Mouse (Mus musculus) spleen, adult 2 months (tissue): ENCODE data around the gene Gm49388. TPM values are rescaled to one million over a fixed set of nuclear protein-coding genes. Genes with fewer than 3 reads are reported as not detected.
A peak's percentile ranks its signal among the peaks of the same experiment; 100 is the strongest.

Experiments used
- DNase-seq, 2 experiments: peaks; one replicate each; pipeline versions ENCODE4 v3.0.0 to v3.0.0-alpha.2; 2012 to 2021; ENCODE audit warnings: low spot score in 2 of 2, low read depth in 1 of 2
- H3K27ac ChIP-seq: fragments of 200-500 bp; 2 replicates; pipeline ENCODE4 v1.5.1; 2012; ENCODE audit warnings: low read length, inconsistent platforms; ENCODE audit not compliant: insufficient read depth
- H3K27me3 ChIP-seq: fragments of 200-500 bp; 2 replicates; pipeline ENCODE4 v1.6.1; 2012; ENCODE audit warnings: mild to moderate bottlenecking, moderate library complexity, low read length, inconsistent platforms; ENCODE audit not compliant: control insufficient read depth, insufficient read depth
- H3K36me3 ChIP-seq: fragments of 200-500 bp; 2 replicates; pipeline ENCODE4 v1.6.1; 2012; ENCODE audit warnings: mild to moderate bottlenecking, low read length, inconsistent platforms; ENCODE audit not compliant: control insufficient read depth, insufficient read depth
- H3K4me1 ChIP-seq: fragments of 200-500 bp; 2 replicates; pipeline ENCODE4 v1.6.1; 2011; ENCODE audit warnings: inconsistent platforms; ENCODE audit not compliant: control insufficient read depth, insufficient read depth, insufficient read length
- H3K4me3 ChIP-seq: fragments of 200-500 bp; 2 replicates; pipeline ENCODE4 v1.5.1; 2011; ENCODE audit warnings: mild to moderate bottlenecking, inconsistent platforms; ENCODE audit not compliant: insufficient read depth, insufficient read length; ENCODE audit errors: extremely low read depth
- CTCF ChIP-seq: fragments of 200-500 bp; IDR thresholded peaks from 2 replicates; pipeline ENCODE4 v1.5.1; 2011; ENCODE audit warnings: mild to moderate bottlenecking, inconsistent platforms; ENCODE audit not compliant: insufficient read depth, insufficient read length, insufficient replicate concordance; ENCODE audit errors: extremely low read depth
- POLR2A ChIP-seq: fragments of 200-500 bp; IDR thresholded peaks from 2 replicates; pipeline ENCODE4 v1.6.1; 2011; ENCODE audit warnings: low read depth, low read length, inconsistent platforms
- WGBS: fragments of 180-500 bp; shearing (Covaris S2); methylation state at CpG from one replicate; pipeline ENCODE4 v1.1.7; 2018; 5-methylcytosine and 5-hydroxymethylcytosine counted together
- polyA plus RNA-seq: library from polyadenylated mRNA; depleted of rRNA; stranded (reverse); fragments of >200 nt; gene quantifications from 2 replicates; pipeline ENCODE4 v1.2.3, GENCODE M21; 2012

Gm49388 gene
- polyA plus RNA-seq, 1 experiment, result not detected

DNA sequence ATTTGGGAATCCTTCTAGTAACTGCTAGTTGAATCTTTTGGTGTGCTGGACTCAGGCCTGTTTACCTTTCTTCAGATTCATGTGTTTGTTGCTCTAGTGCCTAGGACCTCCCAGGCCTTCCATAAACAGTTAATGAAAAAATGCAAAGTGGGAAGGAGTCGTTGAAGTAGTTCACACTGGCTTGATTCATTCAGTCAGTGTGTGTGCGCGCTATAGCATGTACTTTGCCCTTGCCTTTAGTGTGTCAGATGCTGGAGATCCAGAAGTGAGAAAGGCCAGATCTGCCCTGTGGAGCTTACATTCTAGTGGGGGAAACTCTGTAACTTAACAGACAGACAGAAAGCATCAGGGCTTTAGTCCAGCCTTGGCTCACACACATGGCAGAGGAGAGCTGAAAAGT is 24.9 kb upstream of the Gm49388 start:
- WGBS, result 90% methylated on average over 3 of the region's 3 CpGs
- DNase-seq, result no peak
- Histone ChIP-seq H3K27me3 (no peaks in the 10 kb centered on the region), H3K36me3 (no peaks in the 10 kb centered on the region), H3K4me3 (no peak overlapping the region), H3K4me1 (peaks cover 2% of the 10 kb centered on the region; the same call in 1 of the 2 replicates), H3K27ac (no peak overlapping the region)
- TF ChIP-seq CTCF, result no peak
- TF ChIP-seq POLR2A, result no peak

DNA sequence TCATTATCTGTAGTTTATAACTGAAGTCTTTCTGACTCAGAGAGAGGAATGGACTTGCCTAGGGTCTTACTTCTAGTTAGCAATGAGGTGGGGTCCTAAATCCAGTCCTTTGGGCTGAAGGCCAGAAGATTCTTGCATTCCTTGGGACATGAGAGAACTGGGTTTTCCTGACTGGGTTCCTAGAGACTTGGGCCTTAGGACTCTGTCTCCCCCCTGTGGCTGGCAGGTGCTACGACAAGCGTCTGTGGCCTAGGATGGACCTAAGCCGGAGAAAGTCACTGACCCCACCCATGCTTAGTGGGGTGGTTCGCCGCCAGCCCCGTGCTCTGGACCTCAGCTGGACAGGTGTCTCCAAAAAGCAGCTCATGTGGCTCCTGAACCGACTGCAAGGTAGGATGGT is 24.4 kb upstream of the Gm49388 start:
- TF ChIP-seq CTCF (peak; percentile 80; the same call in 1 of the 2 replicates), POLR2A (no peak)
- DNase-seq, result peak in 1 of 2 experiments; percentile 65
- H3K4me3 ChIP-seq, result no peak overlapping the region
- H3K4me1 ChIP-seq, result peaks cover 2% of the 10 kb centered on the region; the same call in 1 of the 2 replicates
- no peak overlapping the region for H3K27ac ChIP-seq
- no peaks in the 10 kb centered on the region for H3K36me3 ChIP-seq
- H3K27me3 ChIP-seq, result no peaks in the 10 kb centered on the region
- 26% methylated on average over 7 of the region's 7 CpGs for WGBS

GRCm38 (mm10) chr7:127763642-127764041 is 21.8 kb upstream of the Gm49388 start:
- Histone ChIP-seq H3K27ac (peak overlapping the region; percentile 43), H3K27me3 (no peaks in the 10 kb centered on the region), H3K36me3 (no peaks in the 10 kb centered on the region), H3K4me1 (peaks cover 2% of the 10 kb centered on the region; the same call in 1 of the 2 replicates), H3K4me3 (no peak overlapping the region)
- TF ChIP-seq CTCF (no peak), POLR2A (no peak)
- WGBS, result 36% methylated on average over 4 of the region's 4 CpGs
- DNase-seq, result no peak

- H3K27ac ChIP-seq, result no peak overlapping the region
- TF ChIP-seq POLR2A (no peak), CTCF (no peak)
- WGBS, result 87% methylated on average over 2 of the region's 2 CpGs
Measured at GRCm38 (mm10) chr7:127765756-127766155, 19.7 kb upstream of the Gm49388 start.

DNA sequence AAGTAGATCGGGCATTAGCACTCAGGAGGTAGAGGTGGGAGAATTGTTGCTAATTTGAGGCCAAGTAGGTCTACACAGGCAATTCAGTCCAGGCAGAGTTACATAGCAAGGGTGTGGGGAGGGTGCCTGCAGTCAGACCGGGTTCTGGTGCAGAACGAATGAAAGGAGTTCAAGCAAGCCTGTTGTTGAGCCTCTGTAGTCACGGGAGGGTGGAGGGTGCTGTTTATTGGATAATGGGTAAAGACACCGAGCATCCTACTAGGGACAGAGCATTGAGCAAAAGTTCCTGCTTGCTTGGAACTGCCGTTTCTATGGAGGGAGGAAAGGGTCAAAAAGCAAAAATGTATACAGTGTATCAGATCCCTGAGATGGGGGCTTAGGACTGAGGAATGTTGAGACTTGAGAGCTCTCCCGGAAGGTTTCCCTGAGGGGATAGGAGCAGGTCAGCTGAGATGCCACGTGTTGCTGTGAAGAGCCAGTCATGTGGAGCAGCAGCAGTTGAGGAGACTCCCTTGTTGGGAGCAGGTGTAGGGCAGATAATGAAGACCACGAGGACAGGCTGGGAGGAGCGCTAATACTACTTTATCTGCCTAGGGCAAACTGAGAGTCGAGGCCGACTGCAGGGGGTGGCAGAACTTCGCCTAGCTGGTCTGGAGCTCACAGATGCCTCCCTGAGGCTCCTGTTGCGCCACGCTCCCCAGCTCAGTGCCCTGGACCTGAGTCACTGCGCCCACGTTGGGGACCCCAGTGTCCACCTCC is 18.4 kb upstream of the Gm49388 start:
- Histone ChIP-seq H3K27me3 (no peaks in the 10 kb centered on the region), H3K4me3 (no peak overlapping the region), H3K36me3 (no peaks in the 10 kb centered on the region), H3K27ac (peak overlapping the region; percentile 16; the same call in 1 of the 2 replicates), H3K4me1 (peaks cover 5% of the 10 kb centered on the region; the same call in 1 of the 2 replicates)
- WGBS, result 89% methylated on average over 17 of the region's 17 CpGs
- no peak for DNase-seq
- TF ChIP-seq POLR2A, result no peak
- no peak for TF ChIP-seq CTCF

More at GRCm38 (mm10) chr7:127765756-127766155, 19.7 kb upstream of the Gm49388 start:
- Histone ChIP-seq H3K27me3 (no peaks in the 10 kb centered on the region), H3K4me3 (no peak overlapping the region), H3K36me3 (no peaks in the 10 kb centered on the region), H3K4me1 (peaks cover 5% of the 10 kb centered on the region; the same call in 1 of the 2 replicates)
- no peak for DNase-seq

GRCm38 (mm10) chr7:127767671-127768345 is 17.6 kb upstream of the Gm49388 start:
- H3K27ac ChIP-seq, result peak overlapping the region; percentile 16; the same call in 1 of the 2 replicates
- H3K4me3 ChIP-seq, result no peak overlapping the region
- peaks cover 5% of the 10 kb centered on the region; the same call in 1 of the 2 replicates for H3K4me1 ChIP-seq
- no peak for TF ChIP-seq CTCF
- no peak for TF ChIP-seq POLR2A
- H3K36me3 ChIP-seq, result no peaks in the 10 kb centered on the region
- 87% methylated on average over 19 of the region's 19 CpGs for WGBS
- no peaks in the 10 kb centered on the region for H3K27me3 ChIP-seq
- no peak for DNase-seq
